Mouse (Mus musculus) kidney, embryonic 16.5 days (tissue): ENCODE results near the gene Rpl19. TPM values are rescaled to one million over a fixed set of nuclear protein-coding genes. Genes with fewer than 3 reads are reported as not detected.

Experiments
- ATAC-seq: fragments of 200-750 bp; cut with Nextera tagmentation; 2 replicates; pipeline ENCODE4 v1.8.0; 2017; ENCODE audit warnings: moderate TSS enrichment; ENCODE audit not compliant: low FRiP score, low TSS enrichment
- H3K27ac ChIP-seq: fragments of 300-500 bp; sonication (generic); 2 replicates; pipeline ENCODE4 v1.5.1; 2014; ENCODE audit warnings: low read length
- H3K27me3 ChIP-seq: fragments of 300-500 bp; sonication (generic); 2 replicates; pipeline ENCODE4 v1.6.1; 2014; ENCODE audit warnings: low read length, control low read depth, mixed read lengths; ENCODE audit not compliant: insufficient read depth
- H3K36me3 ChIP-seq: fragments of 300-500 bp; sonication (generic); 2 replicates; pipeline ENCODE4 v1.6.1; 2014; ENCODE audit warnings: low read length, control low read depth, mixed read lengths; ENCODE audit not compliant: insufficient read depth
- H3K4me1 ChIP-seq: fragments of 300-500 bp; sonication (generic); 2 replicates; pipeline ENCODE4 v1.6.1; 2014; ENCODE audit warnings: low read length, control low read depth, mixed read lengths; ENCODE audit not compliant: insufficient read depth
- H3K4me2 ChIP-seq: fragments of 300-500 bp; sonication (generic); replicated peaks from 2 replicates; pipeline ENCODE4 v1.6.1; 2014; ENCODE audit warnings: low read depth, low read length
- H3K4me3 ChIP-seq: fragments of 300-500 bp; sonication (generic); 2 replicates; pipeline ENCODE4 v1.5.1; 2014; ENCODE audit warnings: mild to moderate bottlenecking, low read length
- H3K9ac ChIP-seq: fragments of 300-500 bp; sonication (generic); replicated peaks from 2 replicates; pipeline ENCODE4 v1.6.1; 2014; ENCODE audit warnings: low read length
- H3K9me3 ChIP-seq: fragments of 300-500 bp; sonication (generic); 2 replicates; pipeline ENCODE4 v1.6.1; 2016; ENCODE audit warnings: low read length, control low read depth
- WGBS: fragments of 180-500 bp; shearing (Covaris S2); extraction: QIAGEN DNeasy Blood & Tissue Kit; methylation state at CpG from one replicate; pipeline ENCODE4 v1.1.7; 2014; 5-methylcytosine and 5-hydroxymethylcytosine counted together
- polyA plus RNA-seq: library from polyadenylated mRNA; unstranded; fragments of >200 nt; fragmentation: Nextera tagmentation; extraction: Ambion mirVana; gene quantifications from 2 replicates; pipeline ENCODE4 v1.2.1, GENCODE M21; 2015

Rpl19 gene
- polyA plus RNA-seq, 1 experiment from 2014 or later = 1,086 TPM

DNA sequence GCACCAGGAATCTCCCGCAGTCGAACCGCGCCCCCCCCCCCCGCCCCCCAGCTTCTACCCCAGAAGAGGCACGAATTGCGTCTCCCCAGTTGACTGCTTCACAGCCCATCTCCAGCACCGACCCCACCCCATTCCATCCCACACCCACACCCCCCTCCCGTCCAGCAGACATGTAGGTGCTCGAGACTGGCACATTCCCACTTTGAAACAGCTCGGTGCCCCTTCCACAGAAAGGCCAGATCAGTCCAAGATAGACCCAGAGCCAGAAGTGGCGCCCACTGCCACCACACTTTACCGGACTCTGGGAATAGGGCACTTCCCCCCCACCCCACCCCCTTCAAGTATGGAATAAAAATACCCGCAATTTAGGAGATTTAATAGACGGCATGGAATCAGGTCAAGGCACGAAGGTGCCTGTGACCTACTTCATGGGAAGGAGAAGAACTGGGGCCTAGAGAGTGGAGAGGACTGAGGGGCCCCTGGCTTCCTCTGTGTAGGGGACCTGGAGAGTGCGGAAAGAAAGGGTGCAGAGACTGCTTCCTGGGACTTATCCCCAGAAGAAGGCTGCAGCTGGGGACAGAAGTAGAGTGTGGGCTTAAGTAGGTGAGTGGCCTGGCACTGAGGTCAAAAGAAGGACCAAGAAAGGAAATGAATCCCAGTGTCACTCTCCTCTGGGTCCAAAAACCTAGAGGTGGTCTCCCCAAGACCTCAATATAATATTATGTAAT lies 39.6 kb upstream of the Rpl19 start:
- Histone ChIP-seq H3K27me3 (peaks cover 19% of the 10 kb centered on the region), H3K9ac (peak overlapping the region; percentile 56), H3K36me3 (no peaks in the 10 kb centered on the region), H3K4me2 (peak overlapping the region; percentile 75), H3K9me3 (no peaks in the 10 kb centered on the region), H3K4me3 (peak overlapping the region; percentile 86), H3K4me1 (peaks cover 18% of the 10 kb centered on the region), H3K27ac (no peak overlapping the region)
- no peak for ATAC-seq
- 30% methylated on average over 11 of the region's 17 CpGs for WGBS

GRCm38 (mm10) chr11:97987551-97988526 lies 38.7 kb upstream of the Rpl19 start:
- peak; percentile 88 for ATAC-seq
- H3K9me3 ChIP-seq = no peaks in the 10 kb centered on the region
- H3K36me3 ChIP-seq = no peaks in the 10 kb centered on the region
- peak overlapping the region; percentile 84 for H3K9ac ChIP-seq
- H3K4me1 ChIP-seq = peaks cover 18% of the 10 kb centered on the region
- peak overlapping the region; percentile 86 for H3K4me3 ChIP-seq
- peaks cover 19% of the 10 kb centered on the region for H3K27me3 ChIP-seq
- peak overlapping the region; percentile 89 for H3K27ac ChIP-seq
- WGBS = under 1% methylated on average over 42 of the region's 42 CpGs
- peak overlapping the region; percentile 63 for H3K4me2 ChIP-seq

- H3K36me3 ChIP-seq = no peaks in the 10 kb centered on the region
- peak overlapping the region; percentile 84 for H3K9ac ChIP-seq
- ATAC-seq = peak; percentile 85
- H3K27ac ChIP-seq = peak overlapping the region; percentile 89
- H3K27me3 ChIP-seq = peaks cover 19% of the 10 kb centered on the region
- peaks cover 18% of the 10 kb centered on the region for H3K4me1 ChIP-seq
- peak overlapping the region; percentile 60 for H3K4me2 ChIP-seq
- H3K9me3 ChIP-seq = no peaks in the 10 kb centered on the region
- under 1% methylated on average over 26 of the region's 26 CpGs for WGBS
- peak overlapping the region; percentile 86 for H3K4me3 ChIP-seq
Measured at GRCm38 (mm10) chr11:97988530-97989096, 37.9 kb upstream of the Rpl19 start.

- WGBS = 10% methylated on average over 13 of the region's 13 CpGs
- Histone ChIP-seq H3K27ac (no peak overlapping the region), H3K27me3 (0 out of 2 replicates have a peak, but pooled peaks cover 3% of the 10 kb centered on the region), H3K9ac (peak overlapping the region; percentile 63), H3K4me2 (peak overlapping the region; percentile 92), H3K9me3 (no peaks in the 10 kb centered on the region), H3K4me1 (peaks cover 26% of the 10 kb centered on the region), H3K4me3 (peak overlapping the region; percentile 58), H3K36me3 (no peaks in the 10 kb centered on the region)
- ATAC-seq = peak; percentile 35
Measured at GRCm38 (mm10) chr11:97994539-97995100, 31.9 kb upstream of the Rpl19 start.

GRCm38 (mm10) chr11:97995564-97996288 lies 30.8 kb upstream of the Rpl19 start, which contains the start of gene Arl5c:
TSS of gene Arl5c (minus strand) at chr11:97996181.
- Histone ChIP-seq H3K9me3 (no peaks in the 10 kb centered on the region), H3K4me2 (peak within 1 kb of the TSS; percentile 92), H3K27me3 (0 out of 2 replicates have a peak, but pooled peaks cover 3% of the 10 kb centered on the region), H3K9ac (peak within 1 kb of the TSS; percentile 63), H3K36me3 (no peaks in the 10 kb centered on the region), H3K4me3 (peak within 1 kb of the TSS; percentile 58), H3K4me1 (peaks cover 20% of the 10 kb centered on the region), H3K27ac (0 out of 2 replicates have a peak within 1 kb of the TSS, but pooled peaks have one; percentile 1)
- peak; percentile 62 for ATAC-seq
- under 1% methylated on average over 26 of the region's 26 CpGs for WGBS

GRCm38 (mm10) chr11:97996691-97997090 lies 29.8 kb upstream of the Rpl19 start:
- no peak for ATAC-seq
- no peak overlapping the region for H3K4me2 ChIP-seq
- peaks cover 20% of the 10 kb centered on the region for H3K4me1 ChIP-seq
- H3K36me3 ChIP-seq = no peaks in the 10 kb centered on the region
- H3K27ac ChIP-seq = no peak overlapping the region
- H3K9ac ChIP-seq = no peak overlapping the region
- WGBS = 86% methylated on average over 1 of the region's 1 CpGs
- H3K4me3 ChIP-seq = no peak overlapping the region
- H3K27me3 ChIP-seq = 0 out of 2 replicates have a peak, but pooled peaks cover 6% of the 10 kb centered on the region
- H3K9me3 ChIP-seq = no peaks in the 10 kb centered on the region

- Histone ChIP-seq H3K9ac (no peak overlapping the region), H3K4me3 (no peak overlapping the region), H3K4me1 (peaks cover 23% of the 10 kb centered on the region), H3K4me2 (no peak overlapping the region), H3K36me3 (no peaks in the 10 kb centered on the region), H3K27ac (no peak overlapping the region), H3K9me3 (no peaks in the 10 kb centered on the region), H3K27me3 (0 out of 2 replicates have a peak, but pooled peaks cover 6% of the 10 kb centered on the region)
- 75% methylated on average over 8 of the region's 8 CpGs for WGBS
- no peak for ATAC-seq
Measured at GRCm38 (mm10) chr11:97997387-97997960, 29.0 kb upstream of the Rpl19 start.

DNA sequence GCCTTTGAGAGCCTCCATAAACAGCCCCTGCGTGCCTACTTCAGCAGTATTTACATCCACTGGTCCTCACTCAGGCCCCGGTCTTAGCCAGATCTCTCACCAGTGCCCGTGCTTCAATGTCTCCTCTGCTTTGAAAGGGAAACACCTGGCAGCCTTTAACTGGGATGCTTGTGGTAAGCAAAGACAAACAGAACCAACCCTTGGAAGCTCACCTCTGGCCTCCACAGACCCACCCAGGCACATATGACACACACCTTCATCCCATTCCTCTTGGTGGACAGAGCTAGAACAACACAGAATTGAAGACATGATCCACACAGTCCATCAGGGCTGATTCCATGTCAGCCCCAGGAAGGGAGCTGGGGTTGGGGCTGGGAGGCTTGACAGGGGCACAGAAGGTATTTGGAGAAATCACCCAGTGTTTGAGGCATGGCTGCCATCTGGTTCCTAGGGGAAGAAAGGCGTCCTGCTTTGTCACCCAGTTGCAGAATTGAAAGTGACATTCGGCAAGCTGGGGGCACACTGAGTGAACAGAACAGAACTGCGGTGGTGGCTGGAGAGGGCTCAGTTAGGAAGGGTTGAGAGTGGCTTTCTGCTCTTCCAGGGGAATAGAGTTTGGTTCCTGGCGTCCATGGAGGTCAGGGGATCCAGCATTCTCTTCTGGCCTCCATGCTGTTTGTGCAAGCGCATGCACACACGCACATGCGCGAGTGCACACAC lies 28.3 kb upstream of the Rpl19 start:
- no peak for ATAC-seq
- H3K27ac ChIP-seq = no peak overlapping the region
- H3K9ac ChIP-seq = no peak overlapping the region
- H3K36me3 ChIP-seq = no peaks in the 10 kb centered on the region
- no peak overlapping the region for H3K4me2 ChIP-seq
- H3K27me3 ChIP-seq = 0 out of 2 replicates have a peak, but pooled peaks cover 6% of the 10 kb centered on the region
- no peak overlapping the region for H3K4me3 ChIP-seq
- 79% methylated on average over 11 of the region's 11 CpGs for WGBS
- H3K4me1 ChIP-seq = peaks cover 30% of the 10 kb centered on the region
- no peaks in the 10 kb centered on the region for H3K9me3 ChIP-seq
